Mouse (Mus musculus): ENCODE data around the gene Gm28047. TPM values are rescaled to one million over a fixed set of nuclear protein-coding genes. Genes with fewer than 3 reads are reported as not detected.

Gene Gm28047
- 0.08 TPM in 1 of 2 replicates, not detected in the other for polyA plus RNA-seq (2014; fragmentation: Nextera tagmentation; extraction: Ambion mirVana)

DNA sequence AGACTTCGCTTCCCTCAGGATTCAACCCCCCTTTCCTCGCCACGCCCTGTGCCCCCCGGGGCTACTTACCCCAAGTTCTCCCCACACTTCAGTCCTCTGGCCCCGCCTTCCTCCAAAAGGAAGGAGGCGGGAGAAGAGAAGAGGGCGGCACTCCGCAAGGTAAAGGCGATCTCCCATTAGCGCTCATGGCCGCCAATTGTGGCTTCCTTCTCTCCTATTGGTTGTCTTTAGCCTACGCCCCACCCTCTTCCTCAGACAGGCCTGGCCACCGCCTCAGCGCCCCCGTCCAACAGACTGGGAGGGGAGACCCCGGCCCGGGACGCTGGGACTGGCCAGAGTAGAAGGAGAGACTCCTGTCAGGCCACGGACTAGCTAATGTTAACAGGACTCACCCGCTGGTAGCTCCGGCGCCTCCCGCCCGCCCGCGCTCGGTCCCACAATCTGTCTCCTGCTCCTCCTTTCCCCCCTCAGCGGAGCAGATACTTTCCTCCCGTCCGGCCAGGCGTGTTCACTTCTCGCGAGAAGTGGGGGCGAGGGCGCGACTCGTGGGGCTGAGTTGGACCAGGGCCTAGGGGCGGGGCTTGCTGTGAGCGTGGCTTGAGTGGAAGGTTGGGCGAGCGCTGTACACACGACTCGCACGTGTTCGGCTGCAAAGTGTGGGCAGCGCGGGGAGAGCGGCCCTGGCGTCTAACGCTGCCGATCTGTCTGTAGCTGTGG, at the start of gene Gm28047, which contains the start of gene Atf7:
TSS of gene Gm28047 (minus strand) at position 98 of the 717 bp plus-strand sequence.
TSS of gene Atf7 (minus strand) at position 495 of the 717 bp plus-strand sequence.
- Histone ChIP-seq H3K4me2 (peak within 1 kb of the TSS; percentile 86), H3K4me3 (ENCODE audit: low read depth, low read length) (peak within 1 kb of the TSS; percentile 67), H3K4me1 (ENCODE audit: control insufficient read depth, insufficient read depth, low read length) (peaks cover 6% of the 10 kb centered on the region), H3K9ac (ENCODE audit: low read length) (peak within 1 kb of the TSS; percentile 88), H3K27ac (ENCODE audit: low read depth, low read length) (peak within 1 kb of the TSS; percentile 97), H3K9me3 (ENCODE audit: control insufficient read depth, low read length) (no peaks in the 10 kb centered on the region), H3K27me3 (ENCODE audit: control insufficient read depth, insufficient read depth, low read length) (no peaks in the 10 kb centered on the region), H3K36me3 (ENCODE audit: control insufficient read depth, insufficient read depth, low read length) (no peaks in the 10 kb centered on the region)
- ATAC-seq (ENCODE audit: low FRiP score) = peak; percentile 100
- WGBS = under 1% methylated on average over 50 of the region's 51 CpGs
- DNase-seq (ENCODE audit: low spot score, missing footprints) = peak; percentile 99

DNA sequence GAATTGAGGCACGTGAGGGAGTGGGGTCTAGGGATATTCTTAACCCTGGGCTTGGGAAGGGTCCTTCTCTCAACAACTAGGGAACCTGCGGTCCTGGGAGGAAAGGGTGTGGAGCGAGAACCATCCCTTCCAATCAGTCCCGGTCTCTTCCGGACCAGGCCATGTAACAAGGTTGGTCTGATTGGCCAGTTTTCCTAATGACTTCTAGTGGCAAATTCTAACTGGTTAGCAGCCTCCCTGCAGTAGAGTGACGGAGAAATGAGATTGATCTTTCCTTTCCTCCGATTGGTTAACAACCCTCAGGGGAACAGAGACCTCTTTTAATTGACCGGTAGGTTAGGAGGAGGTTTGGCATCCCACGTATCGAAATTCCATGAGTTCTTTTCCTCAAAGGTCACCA, 48.7 kb upstream of the Gm28047 start:
- peak overlapping the region; percentile 5; the same call in 1 of the 2 replicates for H3K4me3 ChIP-seq (ENCODE audit: low read depth, low read length)
- peak; percentile 59 for ATAC-seq (ENCODE audit: low FRiP score)

DNA sequence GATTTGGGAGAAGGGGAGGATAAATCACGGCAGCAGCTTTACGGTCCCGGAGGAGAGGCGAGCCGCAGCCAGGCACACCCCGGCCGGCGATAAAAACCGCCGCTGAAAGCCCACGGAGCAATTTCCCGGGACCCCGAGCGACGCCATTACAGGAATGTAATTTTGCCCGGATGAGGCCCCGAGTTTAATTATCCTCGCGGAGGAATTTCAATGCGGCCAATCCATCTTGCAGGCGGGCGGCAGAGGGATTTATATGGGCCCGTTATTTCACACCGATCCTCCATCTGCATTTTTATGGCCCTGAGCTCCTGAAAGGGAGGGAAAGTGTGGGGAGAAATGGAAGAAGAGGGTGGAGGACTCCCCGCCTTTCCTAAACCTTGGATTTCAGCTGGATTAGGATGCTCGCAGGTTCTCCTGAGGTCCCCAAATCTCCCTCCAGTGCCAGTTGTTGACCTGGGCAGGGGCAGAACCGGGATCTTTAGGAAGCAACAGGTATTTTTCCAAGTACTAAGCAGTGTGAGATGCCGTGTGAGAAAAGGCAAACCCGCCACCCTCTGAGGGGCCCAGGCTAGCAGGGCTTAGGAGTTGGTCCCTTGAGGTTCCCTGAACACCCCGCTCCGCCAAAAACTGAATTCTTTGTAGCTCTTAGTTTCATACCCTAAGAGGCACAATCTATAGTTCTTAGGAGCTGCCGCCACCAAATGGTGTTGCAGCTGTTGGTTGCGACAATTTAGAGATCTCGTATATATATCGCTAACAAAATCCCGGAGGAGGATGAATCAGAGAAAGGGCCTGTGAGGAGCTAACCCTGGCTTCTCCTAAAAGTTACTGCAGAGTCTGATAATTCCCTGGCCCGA, 47.6 kb upstream of the Gm28047 start, which contains the start of gene Atp5g2:
TSS of gene Atp5g2 (minus strand) at position 138 of the 857 bp plus-strand sequence.
- peak within 1 kb of the TSS; percentile 89 for H3K9ac ChIP-seq (ENCODE audit: low read length)
- H3K36me3 ChIP-seq (ENCODE audit: control insufficient read depth, insufficient read depth, low read length) = no peaks in the 10 kb centered on the region
- WGBS = 2% methylated on average over 37 of the region's 37 CpGs
- DNase-seq (ENCODE audit: low spot score, missing footprints) (peak; percentile 97), ATAC-seq (ENCODE audit: low FRiP score) (0 out of 2 replicates have a peak, but pooled peaks have one; percentile 2)
- H3K27ac ChIP-seq (ENCODE audit: low read depth, low read length) = peak within 1 kb of the TSS; percentile 96
- H3K4me1 ChIP-seq (ENCODE audit: control insufficient read depth, insufficient read depth, low read length) = peaks cover 22% of the 10 kb centered on the region
- H3K4me2 ChIP-seq = peak within 1 kb of the TSS; percentile 75
- no peaks in the 10 kb centered on the region for H3K9me3 ChIP-seq (ENCODE audit: control insufficient read depth, low read length)
- H3K27me3 ChIP-seq (ENCODE audit: control insufficient read depth, insufficient read depth, low read length) = no peaks in the 10 kb centered on the region
- H3K4me3 ChIP-seq (ENCODE audit: low read depth, low read length) = peak within 1 kb of the TSS; percentile 32

More for the DNA sequence above, 48.7 kb upstream of the Gm28047 start:
- H3K9ac ChIP-seq (ENCODE audit: low read length) = peak overlapping the region; percentile 89; the same call in 1 of the 2 replicates
- peak; percentile 93 for DNase-seq (ENCODE audit: low spot score, missing footprints)
- H3K4me1 ChIP-seq (ENCODE audit: control insufficient read depth, insufficient read depth, low read length) = peaks cover 22% of the 10 kb centered on the region
- H3K9me3 ChIP-seq (ENCODE audit: control insufficient read depth, low read length) = no peaks in the 10 kb centered on the region
- 2% methylated on average over 10 of the region's 10 CpGs for WGBS
- peak overlapping the region; percentile 75 for H3K4me2 ChIP-seq
- H3K27ac ChIP-seq (ENCODE audit: low read depth, low read length) = peak overlapping the region; percentile 96
- H3K36me3 ChIP-seq (ENCODE audit: control insufficient read depth, insufficient read depth, low read length) = no peaks in the 10 kb centered on the region
- H3K27me3 ChIP-seq (ENCODE audit: control insufficient read depth, insufficient read depth, low read length) = no peaks in the 10 kb centered on the region

DNA sequence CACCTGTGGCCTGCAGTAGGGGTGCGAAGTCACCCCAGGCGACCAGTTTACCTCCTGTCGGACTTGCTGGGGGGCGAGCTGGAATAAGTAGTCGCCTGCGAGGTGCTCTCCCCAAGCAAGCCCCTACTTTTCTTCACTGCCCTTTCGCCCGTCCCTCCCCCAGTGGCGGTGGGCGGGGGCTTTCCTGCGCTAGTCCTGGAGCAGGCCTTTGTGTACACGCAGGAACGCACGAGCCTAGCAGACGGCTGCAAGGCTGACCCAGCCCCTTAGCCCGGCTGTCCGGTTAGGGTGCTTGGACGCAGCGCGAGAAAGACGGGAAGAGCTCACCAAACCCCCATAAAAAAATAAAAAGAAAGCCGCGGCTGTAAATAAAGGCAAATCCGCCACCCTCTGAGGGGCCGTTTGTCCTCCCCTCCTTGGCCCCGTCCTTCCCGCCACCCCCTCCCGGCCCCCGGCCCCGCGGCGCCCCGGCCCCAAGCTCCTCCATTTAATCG, 46.9 kb upstream of the Gm28047 start:
- H3K4me1 ChIP-seq (ENCODE audit: control insufficient read depth, insufficient read depth, low read length) = peaks cover 22% of the 10 kb centered on the region
- DNase-seq (ENCODE audit: low spot score, missing footprints) (no peak), ATAC-seq (ENCODE audit: low FRiP score) (peak; percentile 78)
- no peaks in the 10 kb centered on the region for H3K27me3 ChIP-seq (ENCODE audit: control insufficient read depth, insufficient read depth, low read length)
- peak overlapping the region; percentile 32 for H3K4me3 ChIP-seq (ENCODE audit: low read depth, low read length)
- peak overlapping the region; percentile 96 for H3K27ac ChIP-seq (ENCODE audit: low read depth, low read length)
- no peaks in the 10 kb centered on the region for H3K9me3 ChIP-seq (ENCODE audit: control insufficient read depth, low read length)
- peaks cover 3% of the 10 kb centered on the region; the same call in 1 of the 2 replicates for H3K36me3 ChIP-seq (ENCODE audit: control insufficient read depth, insufficient read depth, low read length)
- under 1% methylated on average over 34 of the region's 34 CpGs for WGBS
- peak overlapping the region; percentile 75 for H3K4me2 ChIP-seq
- H3K9ac ChIP-seq (ENCODE audit: low read length) = peak overlapping the region; percentile 89

DNA sequence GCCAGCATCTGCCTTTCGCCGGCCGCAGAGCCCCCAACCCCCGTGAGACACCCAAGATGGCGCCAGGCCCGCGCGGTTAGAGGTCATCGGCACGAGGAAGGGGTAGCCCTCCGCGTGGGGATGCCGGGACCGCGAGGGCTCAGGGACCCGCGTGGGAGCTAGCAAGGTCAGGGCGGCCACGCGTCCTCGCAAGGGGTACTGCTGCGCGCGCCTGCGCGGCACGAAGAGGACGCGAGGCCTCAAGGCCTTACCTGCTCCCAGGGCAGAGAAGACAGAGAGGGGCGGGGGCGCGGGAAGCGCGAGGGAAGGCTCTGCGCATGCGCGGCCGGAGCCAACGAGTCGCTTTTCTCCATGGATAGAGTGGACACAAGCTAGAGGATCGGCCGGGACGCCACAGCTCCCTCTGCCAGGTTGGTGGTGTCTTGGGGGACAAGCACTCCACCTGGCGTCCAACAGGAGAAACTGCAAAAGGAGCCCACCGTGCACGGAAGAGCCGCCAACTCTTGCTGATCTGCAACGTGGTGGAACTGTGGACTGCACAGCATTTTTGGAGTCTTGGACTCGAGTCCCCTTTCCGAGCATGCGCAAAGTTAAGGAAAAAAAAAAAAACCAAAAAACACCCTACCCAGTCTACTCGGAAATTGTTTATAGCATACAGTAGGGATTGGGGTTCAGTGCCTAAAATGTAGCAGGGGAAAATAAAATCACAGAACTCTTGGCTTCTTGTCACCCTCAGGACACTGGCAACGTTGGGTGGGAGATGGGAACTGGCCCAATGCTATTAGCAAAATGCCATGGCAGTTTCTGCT, 46.1 kb upstream of the Gm28047 start:
- Histone ChIP-seq H3K9me3 (ENCODE audit: control insufficient read depth, low read length) (no peaks in the 10 kb centered on the region), H3K4me1 (ENCODE audit: control insufficient read depth, insufficient read depth, low read length) (peaks cover 22% of the 10 kb centered on the region), H3K9ac (ENCODE audit: low read length) (peak overlapping the region; percentile 90), H3K4me2 (peak overlapping the region; percentile 85), H3K27ac (ENCODE audit: low read depth, low read length) (peak overlapping the region; percentile 96), H3K4me3 (ENCODE audit: low read depth, low read length) (peak overlapping the region; percentile 64), H3K27me3 (ENCODE audit: control insufficient read depth, insufficient read depth, low read length) (no peaks in the 10 kb centered on the region), H3K36me3 (ENCODE audit: control insufficient read depth, insufficient read depth, low read length) (peaks cover 5% of the 10 kb centered on the region; the same call in 1 of the 2 replicates)
- under 1% methylated on average over 53 of the region's 53 CpGs for WGBS
- DNase-seq (ENCODE audit: low spot score, missing footprints) = peak; percentile 100
- peak; percentile 88 for ATAC-seq (ENCODE audit: low FRiP score)

DNA sequence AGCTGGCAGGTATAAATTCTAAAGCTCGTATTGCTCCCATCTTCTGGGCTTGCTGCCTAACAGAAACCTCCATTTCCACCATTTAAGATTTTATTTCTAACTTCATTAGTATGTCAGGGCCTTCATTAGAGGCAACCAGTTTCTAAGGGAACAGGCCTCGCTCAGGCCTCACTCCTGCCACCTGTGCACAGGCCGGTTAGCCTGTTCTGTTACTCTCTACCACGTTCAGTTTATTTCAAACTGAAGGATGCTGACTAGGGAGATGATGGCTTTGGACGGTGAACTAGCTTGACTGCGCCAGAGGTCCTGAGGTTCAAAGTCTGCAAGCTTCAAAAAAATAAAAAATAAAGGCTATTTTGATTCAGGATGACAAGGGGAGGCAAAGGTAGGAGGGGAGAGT, 45.4 kb upstream of the Gm28047 start:
- DNase-seq (ENCODE audit: low spot score, missing footprints) = no peak
- ATAC-seq (ENCODE audit: low FRiP score) = no peak
- Histone ChIP-seq H3K9me3 (ENCODE audit: control insufficient read depth, low read length) (no peaks in the 10 kb centered on the region), H3K4me3 (ENCODE audit: low read depth, low read length) (peak overlapping the region; percentile 64), H3K4me2 (peak overlapping the region; percentile 85), H3K27me3 (ENCODE audit: control insufficient read depth, insufficient read depth, low read length) (no peaks in the 10 kb centered on the region), H3K4me1 (ENCODE audit: control insufficient read depth, insufficient read depth, low read length) (peaks cover 22% of the 10 kb centered on the region), H3K9ac (ENCODE audit: low read length) (peak overlapping the region; percentile 90), H3K27ac (ENCODE audit: low read depth, low read length) (peak overlapping the region; percentile 96), H3K36me3 (ENCODE audit: control insufficient read depth, insufficient read depth, low read length) (peaks cover 8% of the 10 kb centered on the region)
- 14% methylated on average over 6 of the region's 6 CpGs for WGBS

DNA sequence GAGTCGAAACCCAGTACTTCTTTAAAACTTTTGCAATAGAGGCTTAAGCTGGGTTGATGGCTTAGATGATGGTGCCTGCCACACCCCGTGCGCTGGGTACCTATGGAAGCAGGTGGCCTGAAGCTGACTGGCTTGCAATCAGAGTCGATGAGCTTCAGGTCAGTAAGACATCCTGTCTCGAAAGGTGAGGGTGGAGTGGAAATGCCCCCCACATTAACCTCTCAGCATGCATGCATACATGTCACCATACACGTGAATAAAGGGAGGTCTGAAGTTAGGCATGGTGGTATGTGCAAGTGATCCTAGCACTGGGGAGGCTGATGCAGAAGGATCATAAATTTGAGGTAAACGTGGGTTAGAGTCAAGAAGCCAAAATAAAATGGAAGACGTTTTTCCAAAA, 44.7 kb upstream of the Gm28047 start:
- H3K9ac ChIP-seq (ENCODE audit: low read length) = peak overlapping the region; percentile 37; the same call in 1 of the 2 replicates
- no peak overlapping the region for H3K27ac ChIP-seq (ENCODE audit: low read depth, low read length)

DNA sequence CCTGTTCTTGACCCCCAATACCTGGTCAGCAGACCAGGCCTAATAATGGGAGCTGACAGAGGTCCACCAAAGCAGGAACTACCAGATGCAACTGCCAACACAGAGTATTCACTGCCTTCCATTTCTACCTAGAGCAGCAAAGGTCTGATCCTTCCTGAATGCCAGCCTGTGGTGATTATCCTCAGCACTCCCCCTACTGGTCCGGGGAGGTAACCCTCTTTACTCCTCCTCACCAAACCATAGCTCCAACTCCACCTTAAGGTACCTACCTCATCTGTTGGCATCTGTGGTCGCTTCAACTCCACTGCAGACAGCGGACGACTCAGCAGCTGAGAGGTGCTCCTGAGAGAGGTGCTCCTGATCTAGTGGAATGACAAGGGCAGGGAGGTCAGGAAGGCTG, 40.6 kb upstream of the Gm28047 start:
- no peak overlapping the region for H3K4me3 ChIP-seq (ENCODE audit: low read depth, low read length)
- DNase-seq (ENCODE audit: low spot score, missing footprints) (peak; percentile 91), ATAC-seq (ENCODE audit: low FRiP score) (no peak)
- H3K36me3 ChIP-seq (ENCODE audit: control insufficient read depth, insufficient read depth, low read length) = peaks cover 21% of the 10 kb centered on the region
- peaks cover 5% of the 10 kb centered on the region; the same call in 1 of the 2 replicates for H3K4me1 ChIP-seq (ENCODE audit: control insufficient read depth, insufficient read depth, low read length)
- no peak overlapping the region for H3K4me2 ChIP-seq
- 60% methylated on average over 4 of the region's 4 CpGs for WGBS
- no peaks in the 10 kb centered on the region for H3K27me3 ChIP-seq (ENCODE audit: control insufficient read depth, insufficient read depth, low read length)
- no peak overlapping the region for H3K9ac ChIP-seq (ENCODE audit: low read length)
- H3K9me3 ChIP-seq (ENCODE audit: control insufficient read depth, low read length) = no peaks in the 10 kb centered on the region
- H3K27ac ChIP-seq (ENCODE audit: low read depth, low read length) = no peak overlapping the region

More for the DNA sequence above, 44.7 kb upstream of the Gm28047 start:
- Histone ChIP-seq H3K27me3 (ENCODE audit: control insufficient read depth, insufficient read depth, low read length) (no peaks in the 10 kb centered on the region), H3K4me1 (ENCODE audit: control insufficient read depth, insufficient read depth, low read length) (peaks cover 22% of the 10 kb centered on the region), H3K9me3 (ENCODE audit: control insufficient read depth, low read length) (no peaks in the 10 kb centered on the region), H3K4me3 (ENCODE audit: low read depth, low read length) (no peak overlapping the region), H3K4me2 (peak overlapping the region; percentile 85), H3K36me3 (ENCODE audit: control insufficient read depth, insufficient read depth, low read length) (peaks cover 10% of the 10 kb centered on the region)
- WGBS = 87% methylated on average over 8 of the region's 8 CpGs
- no peak for DNase-seq (ENCODE audit: low spot score, missing footprints)
- ATAC-seq (ENCODE audit: low FRiP score) = no peak

Measured in midbrain, embryonic 11.5 days (tissue).